Mouse (Mus musculus) myocyte (in vitro differentiated cells): ENCODE data around the gene Scgb2b15. TPM values are rescaled to one million over a fixed set of nuclear protein-coding genes. Genes with fewer than 3 reads are reported as not detected.
"Not testable (repeated sequence)": the region's sequence is repeated elsewhere in the genome, so short reads cannot be mapped to it uniquely, and the experiment has no call there.

Source experiments
- H3K27me3 ChIP-seq: one replicate; pipeline ENCODE4 v1.6.1; 2011; ENCODE audit not compliant: control insufficient read depth, insufficient read depth, insufficient read length
- H3K36me3 ChIP-seq: one replicate; pipeline ENCODE4 v1.6.1; 2011; ENCODE audit not compliant: control insufficient read depth, insufficient read depth
- H3K4me2 ChIP-seq: one replicate; pipeline ENCODE4 v1.6.1; 2011; ENCODE audit warnings: low read depth, control low read depth
- H3K4me3 ChIP-seq: one replicate; pipeline ENCODE4 v1.5.1; 2011; ENCODE audit warnings: mild to moderate bottlenecking, control low read depth, moderate library complexity
- H3K79me2 ChIP-seq: one replicate; pipeline ENCODE4 v1.6.1; 2011; ENCODE audit not compliant: control insufficient read depth, insufficient read depth
- H3ac ChIP-seq: one replicate; pipeline ENCODE4 v1.6.1; 2011; ENCODE audit not compliant: control insufficient read depth, insufficient read length
- polyA plus RNA-seq: library from polyadenylated mRNA; unstranded; fragments of >200 nt; fragmentation: generic; extraction: Trizol; gene quantifications from one replicate; pipeline ENCODE4 v1.2.1, GENCODE M21; 2012; ENCODE audit warnings: missing spikeins

Gene Scgb2b15
- polyA plus RNA-seq = not detected

- H3K4me2 ChIP-seq, H3ac ChIP-seq, H3K36me3 ChIP-seq, H3K27me3 ChIP-seq, H3K4me3 ChIP-seq, H3K79me2 ChIP-seq: not testable (repeated sequence)
Measured at GRCm38 (mm10) chr7:32829562-32829961, at the start of gene Scgb2b15. TSS of gene Scgb2b15 (minus strand) at chr7:32829662.

GRCm38 (mm10) chr7:32836254-32836653 lies 6.8 kb upstream of the Scgb2b15 start, which contains the start of gene Scgb1b15:
TSS of gene Scgb1b15 (plus strand) at chr7:32836554.
- not testable (repeated sequence) for H3K79me2 ChIP-seq, H3ac ChIP-seq, H3K27me3 ChIP-seq, H3K36me3 ChIP-seq, H3K4me3 ChIP-seq, H3K4me2 ChIP-seq

Other genes starting within 250 kb of the Scgb2b15 start
- not detected for gene Scgb1b15, start 6.9 kb upstream of the Scgb2b15 start, polyA plus RNA-seq
- not detected for gene Scgb2b17, start 226.9 kb upstream of the Scgb2b15 start, polyA plus RNA-seq
- gene Scgb1b17, start 233.8 kb upstream of the Scgb2b15 start, polyA plus RNA-seq = not detected